Mouse (Mus musculus): ENCODE data around the gene Bbc3. TPM values are rescaled to one million over a fixed set of nuclear protein-coding genes. Genes with fewer than 3 reads are reported as not detected.

Gene Bbc3
- polyA plus RNA-seq, 1 experiment from 2014 or later: 31.7 TPM

DNA sequence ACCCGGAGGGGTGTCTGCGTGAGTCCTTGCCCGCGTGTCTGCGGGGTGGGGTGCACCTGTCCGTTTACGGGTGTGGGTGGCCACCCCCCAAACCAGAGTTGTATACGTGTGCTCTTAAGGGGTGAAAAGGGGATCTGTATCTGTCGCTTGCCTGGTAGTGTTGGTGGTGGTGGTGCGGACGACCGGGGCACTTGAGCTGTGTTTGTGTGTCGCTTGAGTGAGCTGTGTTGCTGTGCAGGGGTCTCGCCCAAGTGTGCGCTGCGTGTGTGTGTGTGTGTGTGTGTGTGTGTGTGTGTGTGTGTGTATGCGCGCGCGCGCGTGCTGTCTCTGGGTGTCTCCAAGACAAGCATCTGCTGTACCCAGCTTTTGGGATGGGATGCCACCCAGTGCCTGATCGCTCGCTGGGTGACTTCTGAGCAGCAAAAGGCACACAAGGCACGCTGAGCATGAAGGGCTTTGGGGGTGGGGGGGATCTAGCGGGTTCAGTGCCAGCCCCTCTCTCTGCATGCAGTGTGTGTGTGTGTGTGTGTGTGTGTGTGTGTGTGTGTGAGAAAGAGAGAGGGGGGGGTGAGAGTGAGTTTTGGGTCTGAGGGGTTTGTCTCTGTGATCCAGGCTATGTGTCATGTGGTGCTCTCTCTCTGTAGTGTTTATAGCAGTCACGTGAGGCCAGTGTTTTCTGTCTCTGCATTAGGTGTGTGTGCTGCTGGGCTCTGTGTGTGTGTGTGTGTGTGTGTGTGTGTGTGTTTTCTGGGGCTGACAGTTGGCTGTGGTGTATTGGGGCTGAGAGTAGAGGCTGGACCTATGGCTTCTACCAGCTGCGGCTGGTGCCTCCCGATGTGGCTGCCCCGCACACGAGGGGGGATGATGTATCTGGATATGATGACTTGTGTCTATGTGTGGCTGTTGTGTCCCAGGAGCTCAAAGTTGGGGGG lies 2.6 kb downstream of the Bbc3 start:
- peak; percentile 17; the same call in 1 of the 2 replicates for ATAC-seq (ENCODE audit: low FRiP score, low read depth)
- no peaks in the 10 kb centered on the region for H3K9me3 ChIP-seq
- no peaks in the 10 kb centered on the region for H3K36me3 ChIP-seq
- H3K27me3 ChIP-seq: no peaks in the 10 kb centered on the region
- WGBS: under 1% methylated on average over 31 of the region's 31 CpGs
- peak overlapping the region; percentile 71 for H3K27ac ChIP-seq (replicated peaks)
- H3K4me1 ChIP-seq (replicated peaks): peaks cover 58% of the 10 kb centered on the region
- peak overlapping the region; percentile 99 for H3K4me2 ChIP-seq
- peak overlapping the region; percentile 73 for H3K9ac ChIP-seq
- peak overlapping the region; percentile 60 for H3K4me3 ChIP-seq

DNA sequence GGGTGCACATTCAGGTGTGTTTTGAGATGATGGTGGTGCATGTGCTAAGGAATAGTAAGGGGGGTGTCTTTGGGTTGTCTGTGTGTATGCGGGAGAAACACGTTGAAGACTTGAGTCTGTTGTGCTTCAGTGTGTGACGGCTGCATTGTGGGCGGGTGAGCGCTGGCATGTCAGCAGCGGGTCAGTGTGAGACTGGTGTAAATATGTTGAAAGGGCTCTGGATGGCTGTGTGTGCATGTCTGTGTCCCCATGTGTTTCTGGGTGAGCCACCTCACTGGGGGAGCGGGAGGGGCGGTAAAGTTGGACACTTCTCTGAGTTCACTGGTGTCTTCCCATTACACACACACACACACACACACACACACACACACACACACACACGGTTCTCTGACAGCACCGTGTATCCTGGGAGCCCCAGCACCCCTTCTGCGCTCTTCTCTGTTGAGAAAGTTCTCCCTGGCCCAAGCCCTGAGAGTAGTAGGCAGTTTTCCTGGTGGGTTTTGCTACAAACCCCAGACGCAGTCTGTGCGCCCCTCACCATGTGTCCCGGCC lies 3.3 kb downstream of the Bbc3 start:
- peaks cover 58% of the 10 kb centered on the region for H3K4me1 ChIP-seq (replicated peaks)

DNA sequence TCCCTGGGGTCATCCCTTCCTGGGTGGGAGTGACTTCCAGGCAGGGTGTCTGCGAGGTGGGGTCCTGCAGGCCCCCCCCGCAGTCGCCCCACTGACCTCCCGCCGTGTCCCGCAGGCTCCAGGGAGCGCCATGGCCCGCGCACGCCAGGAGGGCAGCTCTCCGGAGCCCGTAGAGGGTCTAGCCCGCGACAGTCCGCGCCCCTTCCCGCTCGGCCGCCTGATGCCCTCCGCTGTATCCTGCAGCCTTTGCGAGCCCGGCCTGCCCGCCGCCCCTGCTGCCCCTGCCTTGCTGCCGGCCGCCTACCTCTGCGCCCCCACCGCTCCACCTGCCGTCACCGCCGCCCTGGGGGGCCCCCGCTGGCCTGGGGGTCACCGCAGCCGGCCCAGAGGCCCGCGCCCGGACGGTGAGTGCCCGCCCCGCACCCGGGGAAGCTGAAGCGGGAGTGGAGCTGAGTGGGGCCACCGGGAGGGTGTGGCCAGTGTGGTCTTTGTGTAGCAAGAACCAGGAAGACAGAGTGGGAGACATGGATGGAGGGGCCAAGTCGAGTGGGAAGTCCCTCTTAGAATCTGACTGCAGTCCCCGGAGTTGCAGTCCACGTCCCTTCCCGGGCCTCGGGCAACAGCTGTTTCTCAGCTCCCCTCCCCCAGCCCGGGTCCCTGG lies 3.9 kb downstream of the Bbc3 start:
- ATAC-seq (ENCODE audit: low FRiP score, low read depth): no peak
- peak overlapping the region; percentile 73 for H3K9ac ChIP-seq
- H3K4me2 ChIP-seq: peak overlapping the region; percentile 99
- H3K9me3 ChIP-seq: no peaks in the 10 kb centered on the region
- under 1% methylated on average over 38 of the region's 49 CpGs for WGBS
- H3K36me3 ChIP-seq: no peaks in the 10 kb centered on the region
- peak overlapping the region; percentile 60 for H3K4me3 ChIP-seq
- H3K27me3 ChIP-seq: no peaks in the 10 kb centered on the region
- peak overlapping the region; percentile 71 for H3K27ac ChIP-seq (replicated peaks)
- H3K4me1 ChIP-seq (replicated peaks): peaks cover 58% of the 10 kb centered on the region

More for the DNA sequence above, 3.3 kb downstream of the Bbc3 start:
- H3K27ac ChIP-seq (replicated peaks): peak overlapping the region; percentile 71
- no peaks in the 10 kb centered on the region for H3K9me3 ChIP-seq
- 2% methylated on average over 14 of the region's 14 CpGs for WGBS
- peak overlapping the region; percentile 99 for H3K4me2 ChIP-seq
- peak overlapping the region; percentile 60 for H3K4me3 ChIP-seq
- ATAC-seq (ENCODE audit: low FRiP score, low read depth): no peak
- H3K27me3 ChIP-seq: no peaks in the 10 kb centered on the region
- H3K9ac ChIP-seq: peak overlapping the region; percentile 73
- no peaks in the 10 kb centered on the region for H3K36me3 ChIP-seq

DNA sequence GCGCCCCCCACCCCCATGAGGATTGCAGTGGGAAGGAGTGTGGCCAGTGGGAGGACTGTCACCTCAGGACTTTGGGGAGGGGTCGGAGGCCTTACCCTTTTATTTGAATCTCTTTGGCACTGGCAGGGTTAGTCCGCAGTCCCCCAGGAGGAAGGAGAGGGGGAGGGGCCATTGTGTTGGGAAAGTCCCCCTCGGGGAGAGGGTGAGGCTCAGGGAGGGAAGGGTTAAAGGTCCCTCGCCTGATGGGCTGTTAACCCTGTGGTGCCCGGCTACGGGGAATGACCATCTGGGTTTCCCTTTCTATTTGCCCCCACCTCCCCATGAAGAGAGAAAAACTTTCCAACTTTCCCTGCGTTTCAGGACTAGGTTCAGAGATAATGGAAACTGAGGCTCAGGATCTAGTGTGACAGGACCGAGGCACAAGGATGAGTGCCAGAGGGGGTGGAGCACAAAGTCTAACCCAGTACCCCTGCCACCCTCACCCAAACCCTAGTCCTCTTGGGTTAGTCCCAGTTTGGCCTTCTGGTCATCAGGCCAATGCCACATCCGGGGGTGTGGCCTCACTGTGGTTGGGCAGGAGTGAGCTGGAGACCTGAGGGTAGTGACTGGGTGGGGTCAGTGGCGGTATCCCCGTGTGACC lies 4.6 kb downstream of the Bbc3 start:
- peaks cover 58% of the 10 kb centered on the region for H3K4me1 ChIP-seq (replicated peaks)
- no peak for ATAC-seq (ENCODE audit: low FRiP score, low read depth)

DNA sequence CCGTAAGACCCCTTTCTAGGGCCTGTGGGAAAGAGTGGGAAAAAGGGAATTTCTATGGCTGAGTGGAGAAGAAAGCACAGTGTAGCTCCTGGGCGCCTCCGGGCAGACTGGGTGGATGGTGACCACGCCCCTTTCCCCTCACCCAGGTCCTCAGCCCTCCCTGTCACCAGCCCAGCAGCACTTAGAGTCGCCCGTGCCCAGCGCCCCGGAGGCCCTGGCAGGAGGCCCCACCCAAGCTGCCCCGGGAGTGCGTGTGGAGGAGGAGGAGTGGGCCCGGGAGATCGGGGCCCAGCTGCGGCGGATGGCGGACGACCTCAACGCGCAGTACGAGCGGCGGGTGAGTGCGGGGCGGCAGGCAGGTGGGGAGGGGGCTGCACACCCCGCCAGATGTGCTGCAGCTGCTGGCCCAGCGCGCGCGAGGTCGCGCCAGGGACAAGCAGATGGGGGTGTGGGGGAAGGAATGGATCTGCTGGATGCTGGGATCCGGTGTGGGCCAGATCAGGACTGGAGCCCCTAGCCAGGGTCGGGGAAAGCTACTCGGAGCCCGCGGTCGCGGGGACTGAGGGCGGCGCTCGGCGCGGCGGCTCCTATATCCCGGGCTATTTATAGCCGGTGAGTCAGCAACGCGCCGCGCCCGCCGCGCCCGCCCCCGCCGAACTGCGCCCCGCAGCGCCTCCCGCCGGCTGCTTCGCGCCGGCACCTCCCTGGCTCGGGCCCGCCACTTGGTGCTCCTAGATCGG lies 5.5 kb downstream of the Bbc3 start:
- peak overlapping the region; percentile 99 for H3K4me2 ChIP-seq
- peak overlapping the region; percentile 92 for H3K27ac ChIP-seq (replicated peaks)
- peak; percentile 71 for ATAC-seq (ENCODE audit: low FRiP score, low read depth)
- H3K9ac ChIP-seq: peak overlapping the region; percentile 89
- H3K4me1 ChIP-seq (replicated peaks): peaks cover 56% of the 10 kb centered on the region
- no peaks in the 10 kb centered on the region for H3K9me3 ChIP-seq
- H3K27me3 ChIP-seq: no peaks in the 10 kb centered on the region
- 1% methylated on average over 58 of the region's 66 CpGs for WGBS
- no peaks in the 10 kb centered on the region for H3K36me3 ChIP-seq
- H3K4me3 ChIP-seq: peak overlapping the region; percentile 60

More for the DNA sequence above, 4.6 kb downstream of the Bbc3 start:
- Histone ChIP-seq H3K27ac (replicated peaks) (peak overlapping the region; percentile 92), H3K9me3 (no peaks in the 10 kb centered on the region), H3K27me3 (no peaks in the 10 kb centered on the region), H3K4me2 (peak overlapping the region; percentile 99), H3K4me3 (peak overlapping the region; percentile 60), H3K9ac (peak overlapping the region; percentile 73), H3K36me3 (no peaks in the 10 kb centered on the region)
- WGBS: under 1% methylated on average over 12 of the region's 12 CpGs

DNA sequence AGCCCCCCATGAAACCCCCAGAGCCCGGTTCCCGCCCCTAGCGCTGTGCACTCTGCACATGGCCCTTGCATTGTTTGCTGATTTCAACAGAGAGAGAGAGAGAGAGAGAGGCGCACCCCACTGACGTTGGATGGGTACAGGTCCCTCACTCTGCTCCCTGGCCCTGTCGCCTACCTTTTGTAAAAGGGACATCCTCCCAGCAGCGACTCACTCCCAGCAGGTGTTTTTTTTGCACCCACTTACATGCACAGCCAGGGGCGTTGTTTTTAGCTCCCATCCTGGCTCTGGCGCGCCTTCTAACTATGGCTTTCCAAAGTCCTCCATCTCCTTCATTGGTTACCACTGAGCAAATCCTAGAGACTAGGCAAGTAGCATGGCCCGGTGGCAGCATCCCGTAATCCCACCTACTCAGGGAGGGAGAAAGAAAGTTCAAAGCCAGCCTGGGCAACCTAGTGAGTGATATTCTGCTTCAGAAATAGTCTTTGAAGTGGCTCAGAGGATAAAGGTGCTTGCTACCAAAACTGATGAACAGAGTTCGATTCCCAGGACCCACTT lies 6.1 kb downstream of the Bbc3 start:
- H3K4me3 ChIP-seq: peak overlapping the region; percentile 60
- no peaks in the 10 kb centered on the region for H3K9me3 ChIP-seq
- H3K4me1 ChIP-seq (replicated peaks): peaks cover 50% of the 10 kb centered on the region
- WGBS: 14% methylated on average over 13 of the region's 13 CpGs
- H3K27me3 ChIP-seq: no peaks in the 10 kb centered on the region
- H3K9ac ChIP-seq: peak overlapping the region; percentile 89
- H3K27ac ChIP-seq (replicated peaks): peak overlapping the region; percentile 92
- peak; percentile 39; the same call in 1 of the 2 replicates for ATAC-seq (ENCODE audit: low FRiP score, low read depth)
- no peaks in the 10 kb centered on the region for H3K36me3 ChIP-seq
- peak overlapping the region; percentile 99 for H3K4me2 ChIP-seq

DNA sequence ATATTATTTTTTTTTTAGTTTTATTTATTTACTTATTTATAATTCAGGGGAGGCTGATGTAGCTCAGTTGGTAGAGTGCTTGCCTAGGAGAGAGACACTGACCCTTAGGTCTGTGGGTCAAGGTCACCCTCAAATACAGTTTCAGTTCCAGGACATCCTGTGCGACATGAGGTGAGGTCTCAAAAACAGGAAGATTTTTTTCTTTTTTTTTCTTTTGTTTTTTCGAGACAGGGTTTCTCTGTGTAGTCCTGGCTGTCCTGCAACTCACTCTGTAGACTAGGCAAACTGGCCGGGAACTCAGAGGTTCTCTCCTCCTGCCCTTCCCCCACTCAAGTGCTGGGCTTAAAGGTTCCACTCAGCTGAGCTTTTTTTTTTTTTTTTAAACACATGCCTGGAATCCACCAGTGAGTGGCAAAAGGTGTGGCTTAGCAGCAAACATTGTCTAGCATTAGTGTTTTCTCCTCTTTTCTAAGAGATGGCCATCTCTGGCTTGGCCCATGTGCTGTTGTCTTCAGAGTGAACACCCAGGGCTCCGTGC lies 7.1 kb downstream of the Bbc3 start:
- Histone ChIP-seq H3K9me3 (no peaks in the 10 kb centered on the region), H3K9ac (no peak overlapping the region), H3K27me3 (no peaks in the 10 kb centered on the region), H3K4me3 (no peak overlapping the region), H3K36me3 (no peaks in the 10 kb centered on the region), H3K4me1 (replicated peaks) (peaks cover 43% of the 10 kb centered on the region), H3K4me2 (no peak overlapping the region), H3K27ac (replicated peaks) (no peak overlapping the region)
- WGBS: 71% methylated on average over 4 of the region's 4 CpGs
- no peak for ATAC-seq (ENCODE audit: low FRiP score, low read depth)

DNA sequence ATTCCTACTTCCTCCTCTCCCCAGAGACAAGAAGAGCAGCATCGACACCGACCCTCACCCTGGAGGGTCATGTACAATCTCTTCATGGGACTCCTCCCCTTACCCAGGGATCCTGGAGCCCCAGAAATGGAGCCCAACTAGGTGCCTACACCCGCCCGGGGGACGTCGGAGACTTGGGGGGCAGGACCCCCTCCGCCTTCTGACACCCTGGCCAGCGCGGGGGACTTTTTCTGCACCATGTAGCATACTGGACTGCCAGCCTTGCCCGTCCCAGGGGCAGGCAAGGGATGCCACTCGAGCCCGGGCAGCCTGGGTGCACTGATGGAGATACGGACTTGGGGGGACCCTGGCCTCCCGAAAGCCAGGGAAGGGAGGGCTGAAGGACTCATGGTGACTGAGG lies 8.9 kb downstream of the Bbc3 start:
- ATAC-seq (ENCODE audit: low FRiP score, low read depth): no peak
- no peaks in the 10 kb centered on the region for H3K27me3 ChIP-seq
- H3K4me3 ChIP-seq: no peak overlapping the region
- H3K4me1 ChIP-seq (replicated peaks): peaks cover 25% of the 10 kb centered on the region
- no peak overlapping the region for H3K9ac ChIP-seq
- no peaks in the 10 kb centered on the region for H3K36me3 ChIP-seq
- H3K4me2 ChIP-seq: no peak overlapping the region
- H3K27ac ChIP-seq (replicated peaks): no peak overlapping the region
- no peaks in the 10 kb centered on the region for H3K9me3 ChIP-seq
- WGBS: 78% methylated on average over 13 of the region's 14 CpGs

DNA sequence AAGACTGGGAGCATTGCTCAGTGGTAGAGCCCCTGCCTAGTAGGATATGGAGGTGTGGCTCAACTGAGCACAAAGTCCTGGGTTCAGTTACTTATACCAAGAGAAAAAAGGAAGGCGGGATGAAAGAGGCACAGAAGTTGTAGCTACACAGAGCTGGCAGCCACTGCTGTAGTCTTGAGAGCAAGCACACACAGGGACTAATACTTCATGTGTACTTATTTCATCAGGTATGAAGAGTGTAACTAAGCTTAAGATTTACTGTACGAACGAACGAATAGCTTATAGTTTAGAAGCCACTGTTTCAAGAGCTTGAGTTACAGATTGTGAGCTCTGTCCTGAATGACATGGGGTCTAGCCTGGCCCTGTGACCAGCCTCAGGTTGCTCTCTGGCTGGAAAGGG lies 11.0 kb downstream of the Bbc3 start:
- no peak for ATAC-seq (ENCODE audit: low FRiP score, low read depth)
- Histone ChIP-seq H3K9ac (no peak overlapping the region), H3K36me3 (no peaks in the 10 kb centered on the region), H3K9me3 (no peaks in the 10 kb centered on the region), H3K4me1 (replicated peaks) (peaks cover 6% of the 10 kb centered on the region), H3K27me3 (no peaks in the 10 kb centered on the region), H3K4me3 (no peak overlapping the region), H3K27ac (replicated peaks) (no peak overlapping the region), H3K4me2 (no peak overlapping the region)
- WGBS: 95% methylated on average over 4 of the region's 4 CpGs

DNA sequence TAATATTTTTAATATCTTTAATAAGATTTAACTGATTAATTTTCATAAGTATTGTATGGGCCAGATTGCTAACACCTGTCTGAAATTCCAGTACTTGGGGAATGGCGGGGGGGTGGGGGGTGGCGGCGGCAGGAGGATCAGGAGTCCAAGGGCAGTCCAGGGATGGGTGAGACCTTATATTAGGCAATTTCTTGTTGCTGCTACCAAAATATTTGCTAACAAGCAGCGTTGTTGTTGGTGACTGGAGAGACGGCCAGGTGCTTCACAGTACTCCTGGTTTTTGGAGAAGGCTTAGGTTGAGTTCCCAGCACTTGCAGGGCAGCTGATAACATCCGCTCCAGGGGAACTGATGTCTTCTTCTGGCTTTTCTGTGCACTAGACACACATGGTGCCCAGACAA lies 12.3 kb downstream of the Bbc3 start:
- no peaks in the 10 kb centered on the region for H3K27me3 ChIP-seq
- H3K9me3 ChIP-seq: no peaks in the 10 kb centered on the region
- no peaks in the 10 kb centered on the region for H3K4me1 ChIP-seq (replicated peaks)
- H3K4me3 ChIP-seq: no peak overlapping the region
- no peak overlapping the region for H3K27ac ChIP-seq (replicated peaks)
- no peak for ATAC-seq (ENCODE audit: low FRiP score, low read depth)
- H3K4me2 ChIP-seq: no peak overlapping the region
- no peaks in the 10 kb centered on the region for H3K36me3 ChIP-seq
- WGBS: 90% methylated on average over 6 of the region's 6 CpGs
- no peak overlapping the region for H3K9ac ChIP-seq

DNA sequence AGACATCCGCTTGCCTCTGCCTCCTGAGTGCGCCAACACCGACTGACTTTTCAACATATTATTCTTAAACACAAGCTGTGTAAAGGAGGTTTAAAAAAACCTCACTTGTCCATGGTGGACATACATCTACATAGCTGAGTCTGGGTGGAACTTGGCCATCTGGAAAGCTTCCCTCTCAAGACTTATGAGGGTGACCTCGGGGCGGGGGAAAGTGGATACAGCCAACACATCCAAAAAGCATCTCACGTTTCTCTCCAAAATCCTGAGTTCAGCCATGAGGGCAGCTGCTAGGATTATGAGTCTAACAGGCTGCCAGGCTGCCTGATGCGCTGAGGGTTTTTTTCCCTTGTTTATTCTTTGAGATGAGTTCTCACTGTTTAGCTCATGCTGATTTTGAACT lies 16.5 kb downstream of the Bbc3 start:
- Histone ChIP-seq H3K27me3 (no peaks in the 10 kb centered on the region), H3K9me3 (no peaks in the 10 kb centered on the region)
- 90% methylated on average over 7 of the region's 7 CpGs for WGBS

More for the DNA sequence above, 16.5 kb downstream of the Bbc3 start:
- no peak overlapping the region for H3K4me3 ChIP-seq
- H3K27ac ChIP-seq (replicated peaks): no peak overlapping the region
- H3K36me3 ChIP-seq: peaks cover 10% of the 10 kb centered on the region
- ATAC-seq (ENCODE audit: low FRiP score, low read depth): no peak
- no peak overlapping the region for H3K4me2 ChIP-seq
- no peak overlapping the region for H3K9ac ChIP-seq
- no peaks in the 10 kb centered on the region for H3K4me1 ChIP-seq (replicated peaks)
